Mouse (Mus musculus): ENCODE results near the gene Dpyd. TPM values are rescaled to one million over a fixed set of nuclear protein-coding genes. Genes with fewer than 3 reads are reported as not detected.

The Dpyd gene
- total RNA-seq (2021) (1 to 10 TPM; 4.3 to 4.5 TPM), polyA plus RNA-seq (2012; rRNA removed) (2.0 and 3.3 TPM in 2 replicates)
- long read RNA-seq, full-length matches to known transcripts, result 1 of 2 reads
- long read RNA-seq, partial matches to known transcripts, result 0 of 2 reads
- long read RNA-seq, other reads (novel, unspliced or antisense), result 1 of 2 reads

GRCm38 (mm10) chr3:118561554-118562310 lies at the start of gene Dpyd:
TSS of gene Dpyd (plus strand) at chr3:118562129.
- H3K36me3 ChIP-seq (ENCODE audit: control insufficient read depth, insufficient read depth, low read length), result no peaks in the 10 kb centered on the region
- no peak for TF ChIP-seq EP300 (IDR thresholded peaks at IDR 0.05; ENCODE audit: insufficient read depth, low read depth, low read length)
- TF ChIP-seq CTCF (IDR thresholded peaks at IDR 0.05), result no peak
- TF ChIP-seq POLR2A (IDR thresholded peaks at IDR 0.05; ENCODE audit: insufficient read depth, low read depth, low read length), result peak; percentile 35; the same call in 1 of the 2 replicates
- 6% methylated on average over 19 of the region's 19 CpGs for WGBS
- H3K79me2 ChIP-seq (replicated peaks; ENCODE audit: control insufficient read depth, insufficient read depth, low read length), result no peaks in the 10 kb centered on the region
- no peak within 1 kb of the TSS for H3K27ac ChIP-seq
- peak; percentile 55 to 64 for DNase-seq
- intact Hi-C loops (cut with DNase I), result no loop called here
- peak within 1 kb of the TSS; percentile 49 for H3K4me3 ChIP-seq
- H3K27me3 ChIP-seq (ENCODE audit: control insufficient read depth, insufficient read depth, low read length), result no peaks in the 10 kb centered on the region
- H3K4me1 ChIP-seq (ENCODE audit: control insufficient read depth, insufficient read depth, low read length), result no peaks in the 10 kb centered on the region
- H3K9ac ChIP-seq (ENCODE audit: low read depth, low read length), result peak within 1 kb of the TSS; percentile 59

- no peak for DNase-seq
- Histone ChIP-seq H3K27ac (no peak overlapping the region), H3K9ac (ENCODE audit: low read depth, low read length) (no peak overlapping the region), H3K36me3 (ENCODE audit: control insufficient read depth, insufficient read depth, low read length) (no peaks in the 10 kb centered on the region), H3K79me2 (replicated peaks; ENCODE audit: control insufficient read depth, insufficient read depth, low read length) (no peaks in the 10 kb centered on the region), H3K4me1 (ENCODE audit: control insufficient read depth, insufficient read depth, low read length) (no peaks in the 10 kb centered on the region), H3K27me3 (ENCODE audit: control insufficient read depth, insufficient read depth, low read length) (no peaks in the 10 kb centered on the region), H3K4me3 (no peak overlapping the region)
- intact Hi-C loops (cut with DNase I), result no loop called here
- TF ChIP-seq POLR2A (IDR thresholded peaks at IDR 0.05; ENCODE audit: insufficient read depth, low read depth, low read length) (no peak), EP300 (IDR thresholded peaks at IDR 0.05; ENCODE audit: insufficient read depth, low read depth, low read length) (no peak), CTCF (IDR thresholded peaks at IDR 0.05) (no peak)
- WGBS, result 19% methylated on average over 2 of the region's 2 CpGs
These were observed 24.3 kb upstream of the Dpyd start for GRCm38 (mm10) chr3:118537676-118538075.

- no peak overlapping the region for H3K9ac ChIP-seq (ENCODE audit: low read depth, low read length)
- 51% methylated on average over 6 of the region's 6 CpGs for WGBS
- no peak overlapping the region for H3K4me3 ChIP-seq
- DNase-seq, result no peak
- H3K36me3 ChIP-seq (ENCODE audit: control insufficient read depth, insufficient read depth, low read length), result no peaks in the 10 kb centered on the region
- no peak overlapping the region for H3K27ac ChIP-seq
- H3K4me1 ChIP-seq (ENCODE audit: control insufficient read depth, insufficient read depth, low read length), result no peaks in the 10 kb centered on the region
- no peaks in the 10 kb centered on the region for H3K79me2 ChIP-seq (replicated peaks; ENCODE audit: control insufficient read depth, insufficient read depth, low read length)
- no peaks in the 10 kb centered on the region for H3K27me3 ChIP-seq (ENCODE audit: control insufficient read depth, insufficient read depth, low read length)
- intact Hi-C loops (cut with DNase I), result no loop called here
- no peak for TF ChIP-seq POLR2A (IDR thresholded peaks at IDR 0.05; ENCODE audit: insufficient read depth, low read depth, low read length)
- TF ChIP-seq CTCF (IDR thresholded peaks at IDR 0.05), result no peak
- no peak for TF ChIP-seq EP300 (IDR thresholded peaks at IDR 0.05; ENCODE audit: insufficient read depth, low read depth, low read length)
These were observed 20.2 kb upstream of the Dpyd start for GRCm38 (mm10) chr3:118541766-118542165.

- WGBS, result 71% methylated on average over 4 of the region's 4 CpGs
- Histone ChIP-seq H3K27ac (no peak overlapping the region), H3K27me3 (ENCODE audit: control insufficient read depth, insufficient read depth, low read length) (no peaks in the 10 kb centered on the region), H3K9ac (ENCODE audit: low read depth, low read length) (no peak overlapping the region), H3K79me2 (replicated peaks; ENCODE audit: control insufficient read depth, insufficient read depth, low read length) (no peaks in the 10 kb centered on the region), H3K4me3 (no peak overlapping the region), H3K36me3 (ENCODE audit: control insufficient read depth, insufficient read depth, low read length) (no peaks in the 10 kb centered on the region), H3K4me1 (ENCODE audit: control insufficient read depth, insufficient read depth, low read length) (no peaks in the 10 kb centered on the region)
- TF ChIP-seq POLR2A (IDR thresholded peaks at IDR 0.05; ENCODE audit: insufficient read depth, low read depth, low read length) (no peak), EP300 (IDR thresholded peaks at IDR 0.05; ENCODE audit: insufficient read depth, low read depth, low read length) (no peak)
- DNase-seq, result no peak
- intact Hi-C loops (cut with DNase I), result no loop called here
These were observed 14.2 kb upstream of the Dpyd start for GRCm38 (mm10) chr3:118547551-118548210.

GRCm38 (mm10) chr3:118557605-118558004 lies 4.3 kb upstream of the Dpyd start:
- H3K4me1 ChIP-seq (ENCODE audit: control insufficient read depth, insufficient read depth, low read length), result no peaks in the 10 kb centered on the region
- no peak overlapping the region for H3K9ac ChIP-seq (ENCODE audit: low read depth, low read length)
- intact Hi-C loops (cut with DNase I), result no loop called here
- 27% methylated on average over 1 of the region's 1 CpGs for WGBS
- no peaks in the 10 kb centered on the region for H3K27me3 ChIP-seq (ENCODE audit: control insufficient read depth, insufficient read depth, low read length)
- no peak for TF ChIP-seq CTCF (IDR thresholded peaks at IDR 0.05)
- no peak for TF ChIP-seq EP300 (IDR thresholded peaks at IDR 0.05; ENCODE audit: insufficient read depth, low read depth, low read length)
- no peak for TF ChIP-seq POLR2A (IDR thresholded peaks at IDR 0.05; ENCODE audit: insufficient read depth, low read depth, low read length)
- H3K79me2 ChIP-seq (replicated peaks; ENCODE audit: control insufficient read depth, insufficient read depth, low read length), result no peaks in the 10 kb centered on the region
- H3K36me3 ChIP-seq (ENCODE audit: control insufficient read depth, insufficient read depth, low read length), result no peaks in the 10 kb centered on the region
- DNase-seq, result no peak
- no peak overlapping the region for H3K4me3 ChIP-seq
- no peak overlapping the region for H3K27ac ChIP-seq

- WGBS, result 58% methylated on average over 2 of the region's 2 CpGs
- Histone ChIP-seq H3K36me3 (ENCODE audit: control insufficient read depth, insufficient read depth, low read length) (no peaks in the 10 kb centered on the region), H3K79me2 (replicated peaks; ENCODE audit: control insufficient read depth, insufficient read depth, low read length) (no peaks in the 10 kb centered on the region), H3K27ac (no peak overlapping the region), H3K4me3 (no peak overlapping the region), H3K27me3 (ENCODE audit: control insufficient read depth, insufficient read depth, low read length) (no peaks in the 10 kb centered on the region), H3K9ac (ENCODE audit: low read depth, low read length) (no peak overlapping the region), H3K4me1 (ENCODE audit: control insufficient read depth, insufficient read depth, low read length) (no peaks in the 10 kb centered on the region)
- TF ChIP-seq EP300 (IDR thresholded peaks at IDR 0.05; ENCODE audit: insufficient read depth, low read depth, low read length) (no peak), POLR2A (IDR thresholded peaks at IDR 0.05; ENCODE audit: insufficient read depth, low read depth, low read length) (no peak), CTCF (IDR thresholded peaks at IDR 0.05) (no peak)
- DNase-seq, result no peak
- intact Hi-C loops (cut with DNase I), result no loop called here
These were observed 2.0 kb upstream of the Dpyd start for GRCm38 (mm10) chr3:118559936-118560335.

All from heart, adult 2 months (tissue).